Mouse (Mus musculus) heart, postnatal 25 days (tissue): Measurements from ENCODE around the gene Barx1. TPM values are rescaled to one million over a fixed set of nuclear protein-coding genes. Genes with fewer than 3 reads are reported as not detected.

Experiments used
- DNase-seq: peaks from one replicate; pipeline ENCODE4 v3.0.0; 2022; ENCODE audit warnings: low spot score
- intact Hi-C: fragments of 180-260 bp; cut with DNase I; formaldehyde crosslinking; loops from one replicate; pipeline ENCODE4 v1.15.1; 2025
- total RNA-seq, 2 experiments: library from RNA; stranded (reverse); gene quantifications; 2 replicates each; pipeline ENCODE4 v1.2.3; 2021

Gene Barx1
- total RNA-seq, 2 experiments from 2014 or later, result not detected

DNA sequence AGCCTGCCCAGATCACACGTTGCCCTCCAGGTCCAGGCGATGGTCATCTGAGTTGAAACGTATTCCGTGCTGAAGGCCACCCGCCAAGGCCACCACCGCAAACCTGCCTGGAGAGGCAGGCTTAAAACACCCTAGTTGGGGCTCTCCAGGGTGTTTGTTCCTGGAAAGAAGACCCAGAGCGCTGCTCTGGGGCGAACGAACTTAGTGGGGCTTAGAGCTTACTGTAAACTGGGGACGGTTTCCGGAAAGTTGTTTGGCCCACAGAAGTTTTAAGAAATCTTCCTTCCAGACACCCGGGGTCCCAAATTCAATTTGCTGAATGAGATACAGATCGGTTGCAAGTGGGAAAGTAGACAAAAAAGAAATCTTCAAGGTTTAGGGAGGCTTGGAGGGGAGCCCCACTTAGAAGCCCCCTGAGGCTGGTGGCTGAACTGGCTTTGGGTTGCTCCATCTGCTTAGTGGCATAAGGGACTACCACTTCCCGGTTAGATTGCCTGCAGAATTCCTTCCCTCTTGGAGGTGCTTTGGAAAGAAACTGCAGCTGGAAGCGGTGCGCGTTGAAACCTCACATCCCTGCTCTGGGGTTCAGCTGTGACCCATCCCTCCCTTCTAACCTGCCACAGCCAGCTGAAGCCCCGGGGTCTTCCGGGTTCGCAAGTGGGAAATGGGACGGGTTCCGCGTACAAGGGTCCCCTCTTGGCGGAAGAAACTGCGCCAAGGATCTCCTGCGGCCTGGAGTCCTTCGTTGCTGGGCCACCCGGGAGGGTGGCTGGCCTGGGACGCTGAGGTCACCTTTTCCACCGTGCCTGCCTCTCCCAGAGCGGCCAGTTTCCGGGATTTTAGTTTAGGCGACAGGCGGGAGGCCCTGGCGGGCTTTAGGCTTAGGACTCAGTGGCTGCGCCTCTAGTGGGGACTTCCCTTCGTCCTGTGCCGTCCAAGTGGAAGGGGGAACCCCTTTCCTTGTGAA, 3.3 kb upstream of the Barx1 start:
- intact Hi-C loops, result loop anchor here (5.0 kb wide), 2 partner anchors 73 to 513 kb away; no protein-coding TSS in a partner anchor
- DNase-seq, result no peak

DNA sequence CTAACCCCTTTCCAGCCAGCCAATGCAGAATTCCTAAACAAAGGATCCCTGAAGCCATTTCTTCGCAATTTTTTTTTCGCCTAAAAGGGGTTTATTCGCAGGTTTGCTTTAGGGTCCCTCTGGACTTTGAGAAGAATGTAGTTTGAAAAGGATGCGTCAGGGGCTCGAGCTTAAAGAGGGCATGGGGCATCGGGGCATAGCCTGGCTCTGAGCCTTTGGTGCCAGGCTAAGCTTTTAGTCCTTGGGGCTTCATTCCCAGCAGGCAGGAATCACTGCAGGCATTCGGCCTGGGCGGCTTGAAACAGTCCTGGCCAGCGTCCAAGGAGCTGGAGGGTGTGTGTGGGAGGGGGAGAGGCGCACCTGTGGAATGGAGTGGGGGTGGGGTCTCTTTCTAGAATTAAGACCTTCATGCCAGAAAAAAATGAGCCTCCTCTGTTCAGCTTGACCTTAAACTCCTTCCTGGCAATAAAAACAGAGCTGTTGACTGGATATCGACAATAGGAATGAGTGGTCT, 2.5 kb upstream of the Barx1 start:
- DNase-seq, result no peak
- intact Hi-C loops, result no loop called here

DNA sequence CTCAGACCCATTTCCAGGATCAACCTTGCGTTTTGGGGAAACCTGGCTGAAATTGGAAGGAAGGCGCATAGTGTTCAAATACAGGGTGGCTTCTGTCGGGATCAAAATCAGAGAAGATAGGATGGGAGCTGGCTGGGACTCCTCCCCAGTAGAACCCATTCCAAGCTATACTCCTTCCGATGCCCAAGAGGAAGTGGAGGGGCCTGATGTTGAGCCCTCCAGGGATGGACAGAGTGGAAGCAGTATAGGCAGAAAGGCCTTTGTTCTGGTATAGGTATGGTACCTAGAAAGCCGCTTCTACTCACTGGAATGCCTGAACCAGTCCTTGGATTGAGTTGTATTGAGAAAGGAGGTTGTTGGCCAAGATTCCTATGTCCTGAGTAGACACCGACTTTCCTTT, 2.1 kb upstream of the Barx1 start:
- intact Hi-C loops, result no loop called here
- DNase-seq, result no peak

DNA sequence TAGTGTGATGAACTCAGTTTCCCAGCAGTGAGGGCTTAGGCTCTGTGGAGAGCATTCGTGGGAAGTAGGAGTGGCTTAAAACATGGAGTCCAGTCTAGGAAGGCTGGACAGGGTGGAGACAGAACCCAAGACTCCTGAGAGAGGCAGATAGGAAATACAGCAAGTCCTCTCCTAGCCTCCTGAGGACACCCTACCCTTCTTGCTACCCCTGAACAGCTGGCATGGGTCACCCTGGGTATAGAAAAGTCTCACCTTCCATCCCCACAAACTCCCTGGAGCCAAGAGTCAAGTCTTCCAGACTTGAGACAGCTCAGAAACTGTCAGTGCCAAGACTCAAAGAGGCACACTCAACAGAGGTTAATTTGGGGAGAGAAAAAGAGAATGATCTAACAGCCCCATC, 1.2 kb upstream of the Barx1 start:
- no peak for DNase-seq
- intact Hi-C loops, result no loop called here

DNA sequence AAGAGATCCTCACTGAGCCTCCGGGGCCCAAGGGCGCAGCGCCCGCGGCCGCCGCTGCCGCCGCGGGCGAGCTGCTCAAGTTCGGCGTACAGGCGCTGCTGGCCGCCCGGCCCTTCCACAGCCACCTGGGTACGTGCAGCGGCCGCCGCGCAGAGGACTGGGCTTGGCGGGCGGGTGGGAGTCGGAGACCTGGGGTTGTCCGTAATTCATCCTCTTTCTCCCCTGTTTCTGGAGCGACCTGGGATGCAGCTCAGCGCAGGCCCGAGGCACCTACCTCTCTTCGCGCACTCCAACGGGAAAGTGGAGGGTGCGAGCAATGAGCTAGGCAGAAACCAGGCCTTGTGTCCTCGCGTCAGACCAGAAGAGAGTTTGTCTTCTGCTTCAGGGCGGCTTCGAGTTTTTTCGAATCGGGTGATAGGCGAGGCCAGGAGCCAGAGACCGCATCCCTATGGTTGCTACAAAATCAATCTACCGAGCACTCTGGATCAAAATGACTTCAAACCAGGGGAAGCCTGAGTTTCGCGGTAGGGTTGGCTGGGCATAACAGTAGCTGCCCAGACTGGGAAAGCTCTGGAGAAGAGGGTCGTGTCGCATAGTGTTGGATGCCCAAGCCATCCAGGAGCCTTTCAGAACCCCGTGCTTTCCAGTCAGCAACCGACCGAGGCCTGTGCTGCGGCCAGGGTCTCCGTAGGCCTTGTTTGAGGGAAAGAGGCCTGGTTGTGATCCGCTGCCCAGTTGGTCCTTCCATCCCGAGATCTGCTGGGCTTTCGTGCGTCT, 601 bp downstream of the Barx1 start:
- no peak for DNase-seq
- intact Hi-C loops, result no loop called here

DNA sequence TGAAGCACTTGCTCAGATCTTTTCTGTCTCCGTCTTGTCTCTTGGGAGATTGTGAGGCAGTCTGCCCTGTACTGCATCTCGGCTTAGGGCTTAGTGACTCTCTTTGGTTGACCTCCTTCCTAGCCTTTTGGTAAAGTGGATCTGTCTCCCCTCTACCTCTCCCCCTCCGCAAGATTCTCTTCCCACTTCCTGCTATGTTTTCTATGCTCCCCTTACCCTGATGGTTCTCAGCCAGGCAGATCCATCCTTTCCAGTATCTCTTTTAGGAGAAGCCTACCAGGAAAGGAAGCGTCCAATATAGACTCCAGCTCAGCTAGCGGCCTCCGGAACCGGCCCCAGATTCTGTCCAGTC, 1.2 kb downstream of the Barx1 start:
- no peak for DNase-seq
- intact Hi-C loops, result no loop called here

DNA sequence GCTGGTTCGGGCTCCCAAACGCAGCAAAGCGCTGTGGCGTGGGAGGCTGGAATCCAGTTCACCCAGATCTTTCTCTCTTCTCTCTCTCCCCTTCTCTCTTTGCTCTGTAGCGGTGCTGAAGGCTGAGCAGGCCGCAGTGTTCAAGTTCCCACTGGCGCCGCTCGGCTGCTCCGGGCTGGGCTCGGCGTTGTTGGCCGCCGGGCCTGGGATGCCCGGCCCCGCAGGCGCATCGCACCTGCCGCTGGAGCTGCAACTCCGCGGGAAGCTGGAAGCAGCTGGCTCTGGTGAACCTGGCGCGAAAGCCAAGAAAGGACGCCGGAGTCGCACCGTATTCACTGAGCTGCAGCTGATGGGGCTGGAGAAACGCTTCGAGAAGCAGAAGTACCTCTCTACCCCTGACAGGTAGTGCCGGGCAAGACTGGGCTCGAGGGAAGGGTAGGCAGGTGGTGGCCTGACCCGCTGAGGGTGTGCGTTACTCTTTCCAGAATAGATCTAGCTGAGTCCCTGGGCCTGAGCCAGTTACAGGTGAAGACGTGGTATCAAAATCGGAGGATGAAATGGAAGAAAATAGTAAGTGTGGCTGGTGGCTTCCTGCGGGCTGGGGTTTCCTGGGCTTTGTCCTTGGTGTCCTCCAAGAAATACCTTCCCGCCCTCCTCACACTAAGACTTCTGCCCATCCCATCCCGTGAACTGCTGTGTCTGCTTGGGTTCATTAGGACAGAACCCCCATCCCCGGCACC, 2.3 kb downstream of the Barx1 start:
- intact Hi-C loops, result no loop called here
- DNase-seq, result no peak

DNA sequence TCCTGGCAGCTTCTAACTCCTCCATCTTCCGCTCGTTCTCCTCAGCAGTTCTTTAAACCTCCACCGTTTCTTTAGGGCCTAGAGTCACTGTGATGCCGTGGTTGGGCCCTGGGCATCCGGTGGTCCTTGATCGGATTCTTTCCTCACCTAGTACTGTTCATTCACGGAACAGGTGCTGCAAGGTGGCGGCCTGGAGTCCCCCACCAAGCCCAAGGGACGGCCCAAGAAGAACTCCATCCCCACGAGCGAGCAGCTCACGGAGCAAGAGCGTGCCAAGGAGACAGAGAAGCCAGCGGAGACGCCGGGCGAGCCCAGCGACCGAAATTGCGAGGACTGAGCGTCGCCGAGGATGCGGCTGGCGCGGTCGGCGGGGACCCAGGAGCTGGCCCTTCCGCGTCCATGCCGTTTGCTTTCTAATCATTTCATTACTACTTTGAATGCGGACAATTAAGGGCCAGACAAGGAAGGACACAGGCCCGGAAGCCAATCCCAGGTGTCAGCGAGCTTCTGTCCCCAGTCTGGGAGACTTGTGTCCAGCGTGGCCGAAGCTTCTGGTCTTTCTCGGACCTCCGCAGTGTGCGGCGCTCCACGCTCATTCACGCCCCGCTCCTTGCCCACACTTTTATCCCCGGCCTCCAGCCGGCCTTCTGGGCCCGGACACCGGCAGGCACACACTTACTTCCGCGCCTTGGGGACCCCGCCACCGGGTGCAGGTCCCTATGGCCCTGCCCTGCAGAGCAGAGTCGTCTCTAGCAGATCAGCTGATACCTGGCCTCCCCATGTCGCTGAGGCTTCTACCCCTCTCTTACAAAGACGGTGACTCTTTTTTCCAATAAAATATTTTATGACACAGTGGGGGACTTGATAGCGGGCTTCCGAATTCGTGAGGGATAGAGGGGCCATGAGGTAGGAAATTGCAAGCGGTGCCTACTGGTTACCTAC, 3.1 kb downstream of the Barx1 start:
- intact Hi-C loops, result no loop called here
- DNase-seq, result no peak

DNA sequence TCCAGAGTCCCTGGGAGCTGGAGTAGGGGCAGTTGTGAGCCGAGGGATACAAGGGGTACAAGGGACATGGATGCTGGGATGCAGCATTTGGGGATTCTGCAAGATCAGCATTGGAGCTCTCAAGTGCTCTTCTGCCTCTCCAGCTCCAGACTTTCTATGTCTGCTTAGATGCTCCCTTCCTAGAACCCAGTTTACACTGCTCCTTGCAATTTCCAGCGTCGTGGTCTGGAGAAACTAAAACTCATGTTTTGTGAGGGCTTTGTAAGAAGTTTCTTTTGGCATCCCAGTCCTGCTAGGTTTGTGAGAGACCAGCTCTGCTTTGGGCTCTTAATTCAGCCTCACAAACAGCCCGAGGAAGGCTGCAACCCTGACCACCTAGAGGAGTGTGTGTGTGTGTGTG, 4.7 kb downstream of the Barx1 start:
- no peak for DNase-seq
- intact Hi-C loops, result no loop called here

DNA sequence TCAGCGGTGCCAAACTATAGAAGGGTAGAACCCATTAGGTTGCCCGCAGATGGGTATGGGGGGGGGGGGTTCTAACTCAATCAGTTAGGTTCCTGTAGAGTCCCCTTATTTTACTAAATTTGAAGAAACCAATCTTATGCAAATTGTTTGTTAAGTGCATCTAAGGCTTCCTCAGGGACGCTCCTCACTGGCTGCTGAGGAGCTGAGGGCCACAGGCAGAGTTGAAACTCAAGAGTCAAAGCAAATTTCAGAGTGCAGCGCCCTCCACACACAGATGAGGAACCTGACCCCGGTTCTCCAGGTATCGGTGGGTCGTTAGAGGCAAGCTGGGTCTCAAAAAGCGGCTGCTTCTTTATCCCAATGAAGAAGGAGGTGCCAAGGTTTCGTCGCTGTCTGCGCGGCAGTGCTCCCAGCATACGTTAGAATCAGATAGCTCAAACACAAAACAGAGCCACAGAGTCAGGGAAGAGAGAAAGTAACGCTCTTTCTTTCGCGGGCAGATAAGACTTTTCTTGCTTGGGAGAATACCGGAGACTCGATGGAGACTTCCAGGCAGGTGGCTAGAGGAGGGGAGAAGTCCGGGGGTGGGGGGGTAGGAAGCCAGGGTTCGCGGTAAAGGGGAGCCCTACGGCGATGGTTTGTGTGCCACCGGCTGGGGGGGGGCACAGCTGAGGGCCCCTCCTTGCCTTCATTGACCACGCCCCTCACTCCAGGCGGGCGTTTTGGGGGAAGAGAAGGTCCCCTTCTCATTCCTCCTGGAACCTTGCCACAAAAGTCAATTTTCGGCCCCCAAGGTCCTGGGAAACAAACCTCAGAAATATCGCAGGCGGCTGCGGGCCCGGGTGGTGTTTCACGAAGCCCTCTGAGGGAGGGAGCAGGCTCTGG, 5.5 kb downstream of the Barx1 start:
- no peak for DNase-seq
- intact Hi-C loops, result no loop called here

DNA sequence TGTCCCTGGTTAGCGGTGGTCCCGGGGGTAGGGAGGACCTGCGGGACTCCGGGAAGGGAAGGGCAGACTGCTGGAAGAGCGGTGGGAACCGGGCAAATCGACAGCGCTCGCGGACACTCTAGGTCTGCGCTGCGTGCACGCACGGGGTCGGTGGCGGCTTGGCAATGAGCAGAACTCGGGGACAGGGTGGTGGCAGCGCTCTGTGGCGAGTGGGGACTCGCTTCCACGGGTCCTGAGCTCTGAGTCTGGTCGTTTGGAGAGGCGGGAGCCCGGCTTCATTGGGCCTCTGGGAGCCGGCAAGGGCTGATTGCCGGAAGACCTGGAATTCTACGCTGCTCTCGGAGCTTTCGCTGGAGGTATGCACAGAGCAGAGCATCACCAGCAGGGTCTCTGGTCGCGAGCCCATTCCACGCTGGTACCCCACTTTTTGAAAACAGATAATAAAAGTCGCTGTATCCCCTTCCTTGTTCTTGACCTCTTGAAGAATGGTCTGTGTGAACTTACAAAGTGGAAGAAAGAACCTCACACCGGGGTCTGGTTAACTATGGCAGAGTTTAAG, 6.3 kb downstream of the Barx1 start:
- no peak for DNase-seq
- intact Hi-C loops, result no loop called here

DNA sequence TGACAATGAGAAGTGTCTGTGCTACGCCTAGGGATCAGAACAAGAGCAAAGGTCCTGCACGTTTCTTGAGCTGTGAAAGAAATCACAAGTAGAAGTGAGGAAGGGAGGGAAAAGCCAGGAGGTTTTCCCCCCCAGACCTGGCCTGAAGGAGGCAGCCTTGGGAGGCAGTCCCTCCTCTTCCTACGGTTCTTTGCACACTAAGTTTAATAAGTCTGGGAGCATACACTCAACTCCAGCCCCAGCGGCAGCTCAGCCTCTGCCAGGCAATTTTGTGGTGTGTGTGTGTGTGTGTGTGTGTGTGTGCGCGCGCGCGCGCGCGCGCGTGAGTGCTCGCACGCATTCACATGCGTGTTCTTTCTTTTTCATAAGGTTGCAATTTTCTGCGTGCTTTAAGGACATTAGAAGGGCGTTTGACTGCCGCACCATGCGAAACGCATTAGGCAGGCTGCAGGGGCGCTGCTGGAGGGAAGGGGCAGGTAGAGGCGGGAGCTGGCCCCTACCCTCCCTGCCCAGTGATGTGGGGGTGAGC, 9.6 kb downstream of the Barx1 start:
- DNase-seq, result no peak
- intact Hi-C loops, result no loop called here

DNA sequence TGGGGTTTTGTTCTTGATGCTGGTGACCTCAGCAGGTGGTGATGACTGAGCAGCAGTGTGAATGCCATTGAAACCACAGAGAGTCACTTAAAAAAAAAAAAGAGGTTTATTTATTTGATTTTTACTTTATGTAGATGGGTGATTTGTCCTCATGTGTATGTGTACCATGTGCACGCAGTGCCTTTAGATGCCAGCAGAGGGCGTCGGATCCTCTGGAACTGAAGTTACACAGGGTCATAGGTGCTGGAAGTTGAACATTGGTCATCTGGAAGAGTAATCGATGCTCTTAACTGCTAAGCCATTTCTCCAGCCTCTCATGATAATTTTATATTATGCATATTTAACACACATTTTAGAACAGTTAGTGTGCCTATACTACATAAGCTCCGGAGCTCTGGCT, 11.8 kb downstream of the Barx1 start:
- intact Hi-C loops, result no loop called here
- no peak for DNase-seq

DNA sequence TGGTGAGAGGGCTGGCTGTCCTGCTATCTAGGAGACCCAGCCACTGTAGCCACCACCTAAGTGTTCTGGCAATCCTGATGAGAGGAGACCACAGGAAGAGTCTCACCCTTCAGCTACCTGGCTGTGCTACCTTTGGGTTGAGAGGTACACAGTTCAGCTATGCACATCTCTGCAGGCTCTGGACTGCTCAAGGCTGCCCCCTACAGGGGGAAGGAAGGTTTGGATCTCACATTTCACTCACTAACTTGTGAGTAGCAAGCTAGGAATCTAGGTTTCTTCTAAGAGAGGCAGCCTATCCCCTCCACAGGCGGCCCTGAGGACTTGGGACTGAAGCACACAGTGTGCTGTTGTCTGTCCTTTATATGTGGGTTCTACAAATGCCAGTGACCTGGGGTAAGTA, 16.6 kb downstream of the Barx1 start:
- intact Hi-C loops, result no loop called here
- DNase-seq, result no peak

DNA sequence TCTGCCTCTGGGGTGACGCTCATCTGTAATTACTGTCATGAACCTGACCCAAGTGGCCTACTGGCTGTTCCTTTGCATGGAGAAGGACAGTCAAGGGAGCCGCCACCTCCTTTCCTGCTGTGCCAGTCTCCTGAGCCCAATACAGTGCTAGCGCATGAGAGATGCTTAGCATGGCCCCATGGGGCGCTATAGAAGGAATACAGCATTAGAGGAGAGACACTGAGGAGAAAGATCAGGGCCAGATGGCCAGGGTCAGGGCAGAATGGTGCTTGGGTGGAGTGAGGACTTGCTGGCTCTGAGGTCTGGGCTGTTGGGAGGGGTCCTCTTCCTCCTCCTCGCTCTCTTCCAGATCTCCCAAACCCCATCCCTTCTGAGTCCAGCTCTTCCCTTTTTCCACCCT, 23.9 kb downstream of the Barx1 start:
- no peak for DNase-seq

DNA sequence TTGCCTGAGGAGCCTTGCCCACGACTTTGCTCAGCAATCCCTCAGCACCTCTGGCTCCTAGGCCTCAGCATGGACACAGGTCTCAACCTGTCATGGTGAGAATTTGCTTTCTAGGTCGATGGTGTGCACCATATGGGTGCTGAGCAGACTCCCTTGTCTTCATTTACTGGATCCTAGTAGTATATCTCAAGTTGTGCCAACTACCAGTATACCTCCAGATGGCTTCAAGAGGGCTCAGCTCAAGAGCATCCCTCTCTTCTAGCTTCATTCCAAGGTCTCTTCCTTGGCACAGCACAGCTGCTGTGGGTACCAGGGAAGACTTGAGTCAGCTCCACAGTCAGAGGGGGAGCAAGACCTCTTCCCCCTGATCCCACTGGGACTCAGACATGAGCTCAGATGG, 29.2 kb downstream of the Barx1 start:
- intact Hi-C loops, result no loop called here
- no peak for DNase-seq

More for the DNA sequence above, 23.9 kb downstream of the Barx1 start:
- intact Hi-C loops, result no loop called here

DNA sequence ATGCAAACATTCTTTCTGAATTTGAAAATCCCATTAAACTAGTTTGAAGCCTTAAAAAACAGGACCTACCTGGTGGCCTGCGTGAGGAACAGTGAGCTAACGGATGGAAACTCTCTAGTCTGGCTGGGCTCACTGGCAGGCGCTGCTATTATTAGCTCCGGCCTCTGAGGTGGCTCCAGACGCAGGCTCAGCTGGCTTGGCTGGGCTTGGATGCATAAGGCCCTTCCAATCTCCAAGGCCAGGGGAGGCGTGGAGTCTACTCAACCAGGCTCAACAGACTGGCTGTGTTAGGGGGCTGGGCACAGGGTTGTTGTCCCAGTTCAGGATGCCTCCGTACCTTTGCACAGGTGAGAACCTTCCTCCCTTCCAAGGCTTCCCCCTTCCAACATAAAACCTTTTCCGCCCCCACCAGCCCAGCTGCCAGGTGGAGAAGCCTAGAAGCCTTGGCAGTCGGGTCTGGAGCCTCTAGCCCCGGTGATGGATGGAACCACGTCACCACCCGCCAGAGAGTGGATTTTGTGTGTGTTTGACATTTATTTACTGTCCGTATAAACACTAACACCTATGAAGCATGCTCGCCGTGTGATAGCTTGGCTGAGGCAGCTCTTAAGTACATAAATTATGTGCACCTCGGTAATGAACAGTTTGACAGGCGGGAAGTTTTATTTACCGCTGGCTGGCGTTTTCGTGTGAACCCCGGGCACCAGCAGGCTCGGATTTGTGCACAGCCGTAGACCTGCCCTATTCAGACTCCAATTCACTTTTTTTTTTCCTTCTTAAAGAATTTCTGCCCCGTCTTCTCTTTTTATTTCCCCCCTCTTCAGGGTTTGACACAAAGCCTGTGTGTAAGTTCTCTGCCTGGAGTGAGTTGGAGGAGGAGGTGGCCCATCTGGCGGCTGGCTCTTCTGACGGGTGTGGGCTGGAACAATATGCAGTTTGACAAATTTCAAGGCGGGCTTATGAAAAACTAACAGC, 31.6 kb downstream of the Barx1 start:
- peak; percentile 40 for DNase-seq
- intact Hi-C loops, result no loop called here
